Mouse (Mus musculus) hindbrain, embryonic 11.5 days (tissue): Measurements from ENCODE around the gene Ciz1. TPM values are rescaled to one million over a fixed set of nuclear protein-coding genes. Genes with fewer than 3 reads are reported as not detected.

Experiments
- ATAC-seq: fragments of 200-750 bp; cut with Nextera tagmentation; 2 replicates; pipeline ENCODE4 v1.8.0; 2017; ENCODE audit warnings: mild to moderate bottlenecking, moderate TSS enrichment, moderate library complexity; ENCODE audit not compliant: low FRiP score
- DNase-seq: peaks from one replicate; pipeline ENCODE4 v3.0.0-alpha.2; 2015; ENCODE audit warnings: low spot score
- H3K27ac ChIP-seq: fragments of 300-500 bp; sonication (generic); 2 replicates; pipeline ENCODE4 v1.5.1; 2014; ENCODE audit warnings: mild to moderate bottlenecking, low read depth, low read length
- H3K27me3 ChIP-seq: fragments of 300-500 bp; sonication (generic); 2 replicates; pipeline ENCODE4 v1.6.1; 2014; ENCODE audit warnings: mild to moderate bottlenecking, low read length, moderate library complexity, mixed read lengths; ENCODE audit not compliant: control insufficient read depth, insufficient read depth
- H3K36me3 ChIP-seq: fragments of 300-500 bp; sonication (generic); 2 replicates; pipeline ENCODE4 v1.6.1; 2014; ENCODE audit warnings: mild to moderate bottlenecking, low read length, moderate library complexity, mixed read lengths; ENCODE audit not compliant: control insufficient read depth, insufficient read depth
- H3K4me1 ChIP-seq: fragments of 300-500 bp; sonication (generic); replicated peaks from 2 replicates; pipeline ENCODE4 v1.6.1; 2014; ENCODE audit warnings: low read length, mixed read lengths; ENCODE audit not compliant: control insufficient read depth, insufficient read depth
- H3K4me2 ChIP-seq: fragments of 300-500 bp; sonication (generic); replicated peaks from 2 replicates; pipeline ENCODE4 v1.6.1; 2014; ENCODE audit warnings: mild to moderate bottlenecking, low read depth, low read length
- H3K4me3 ChIP-seq: fragments of 300-500 bp; sonication (generic); 2 replicates; pipeline ENCODE4 v1.5.1; 2014; ENCODE audit warnings: low read depth, low read length
- H3K9ac ChIP-seq: fragments of 300-500 bp; sonication (generic); 2 replicates; pipeline ENCODE4 v1.6.1; 2014; ENCODE audit warnings: low read depth, low read length
- H3K9me3 ChIP-seq: fragments of 300-500 bp; sonication (generic); 2 replicates; pipeline ENCODE4 v1.6.1; 2016; ENCODE audit warnings: low read length; ENCODE audit not compliant: control insufficient read depth
- WGBS: fragments of 180-500 bp; shearing (Covaris S2); extraction: QIAGEN DNeasy Blood & Tissue Kit; methylation state at CpG from one replicate; pipeline ENCODE4 v1.1.7; 2014; 5-methylcytosine and 5-hydroxymethylcytosine counted together
- polyA plus RNA-seq: library from polyadenylated mRNA; unstranded; fragments of >200 nt; fragmentation: Nextera tagmentation; extraction: Ambion mirVana; gene quantifications from 2 replicates; pipeline ENCODE4 v1.2.1, GENCODE M21; 2014

Gene Ciz1
- polyA plus RNA-seq, 1 experiment from 2014 or later = 49.0 TPM

- Histone ChIP-seq H3K4me1 (peaks cover 10% of the 10 kb centered on the region), H3K4me3 (no peak overlapping the region), H3K36me3 (no peaks in the 10 kb centered on the region), H3K27me3 (no peaks in the 10 kb centered on the region), H3K27ac (no peak overlapping the region), H3K9ac (no peak overlapping the region), H3K4me2 (no peak overlapping the region), H3K9me3 (no peaks in the 10 kb centered on the region)
- no peak for ATAC-seq
- no peak for DNase-seq
- 96% methylated on average over 1 of the region's 1 CpGs for WGBS
Measured at GRCm38 (mm10) chr2:32426141-32426540, 74.0 kb downstream of the Ciz1 start.

- 83% methylated on average over 5 of the region's 5 CpGs for WGBS
- no peak overlapping the region for H3K4me3 ChIP-seq
- no peak for DNase-seq
- H3K9ac ChIP-seq = no peak overlapping the region
- no peaks in the 10 kb centered on the region for H3K36me3 ChIP-seq
- ATAC-seq = no peak
- no peak overlapping the region for H3K4me2 ChIP-seq
- H3K27me3 ChIP-seq = no peaks in the 10 kb centered on the region
- peaks cover 10% of the 10 kb centered on the region for H3K4me1 ChIP-seq
- H3K9me3 ChIP-seq = no peaks in the 10 kb centered on the region
- no peak overlapping the region for H3K27ac ChIP-seq
Measured at GRCm38 (mm10) chr2:32427720-32428119, 75.6 kb downstream of the Ciz1 start.

GRCm38 (mm10) chr2:32428262-32428722 is 76.2 kb downstream of the Ciz1 start:
- Histone ChIP-seq H3K4me2 (no peak overlapping the region), H3K27me3 (no peaks in the 10 kb centered on the region), H3K27ac (no peak overlapping the region), H3K9me3 (no peaks in the 10 kb centered on the region), H3K36me3 (no peaks in the 10 kb centered on the region), H3K9ac (no peak overlapping the region), H3K4me3 (no peak overlapping the region), H3K4me1 (peaks cover 10% of the 10 kb centered on the region)
- ATAC-seq = no peak
- WGBS = 74% methylated on average over 8 of the region's 8 CpGs
- no peak for DNase-seq

- no peak for DNase-seq
- no peak overlapping the region for H3K4me3 ChIP-seq
- WGBS = 83% methylated on average over 4 of the region's 4 CpGs
Measured at GRCm38 (mm10) chr2:32429215-32429891, 77.2 kb downstream of the Ciz1 start.

More at GRCm38 (mm10) chr2:32429215-32429891, 77.2 kb downstream of the Ciz1 start:
- H3K4me1 ChIP-seq = peaks cover 4% of the 10 kb centered on the region; the same call in 1 of the 2 replicates
- H3K4me2 ChIP-seq = no peak overlapping the region
- H3K36me3 ChIP-seq = no peaks in the 10 kb centered on the region
- H3K27ac ChIP-seq = no peak overlapping the region
- H3K27me3 ChIP-seq = no peaks in the 10 kb centered on the region
- no peak overlapping the region for H3K9ac ChIP-seq
- H3K9me3 ChIP-seq = no peaks in the 10 kb centered on the region
- ATAC-seq = no peak

Other genes with a start within 250 kb of the Ciz1 start
- gene Prrc2b, start 201.2 kb upstream of the Ciz1 start, polyA plus RNA-seq = 57.6 and 69.0 TPM in 2 replicates
- 23.8 and 26.8 TPM in 2 replicates for gene Pomt1, start 115.7 kb upstream of the Ciz1 start, polyA plus RNA-seq
- 56.0 and 64.1 TPM in 2 replicates for gene Uck1, start 92.2 kb upstream of the Ciz1 start, polyA plus RNA-seq
- 14.6 and 17.7 TPM in 2 replicates for gene Golga2, start 64.9 kb upstream of the Ciz1 start, polyA plus RNA-seq
- gene Swi5, start 64.3 kb upstream of the Ciz1 start, polyA plus RNA-seq = 185 and 378 TPM in 2 replicates
- 17.4 and 22.6 TPM in 2 replicates for gene Dnm1, start 1.0 kb downstream of the Ciz1 start, polyA plus RNA-seq
- gene 1110008P14Rik, start 29.6 kb downstream of the Ciz1 start, polyA plus RNA-seq = 62.1 and 62.7 TPM in 2 replicates
- gene Lcn2, start 35.9 kb downstream of the Ciz1 start, polyA plus RNA-seq = 0.19 TPM in 1 of 2 replicates, not detected in the other
- 30.2 and 30.8 TPM in 2 replicates for gene Ptges2, start 43.6 kb downstream of the Ciz1 start, polyA plus RNA-seq
- 5.2 and 6.0 TPM in 2 replicates for gene Naif1, start 98.1 kb downstream of the Ciz1 start, polyA plus RNA-seq
- 19.5 and 28.4 TPM in 2 replicates for gene Slc25a25, start 99.1 kb downstream of the Ciz1 start, polyA plus RNA-seq
- gene Fam102a, start 183.0 kb downstream of the Ciz1 start, polyA plus RNA-seq = 9.0 and 9.2 TPM in 2 replicates
- gene Dpm2, start 218.5 kb downstream of the Ciz1 start, polyA plus RNA-seq = 115 and 125 TPM in 2 replicates
- gene Pip5kl1, start 222.5 kb downstream of the Ciz1 start, polyA plus RNA-seq = 2.1 and 2.6 TPM in 2 replicates
- gene 9430097D07Rik, start 223.4 kb downstream of the Ciz1 start, polyA plus RNA-seq = 0.37 and 0.42 TPM in 2 replicates
- 12.9 and 13.4 TPM in 2 replicates for gene St6galnac4, start 234.8 kb downstream of the Ciz1 start, polyA plus RNA-seq
- gene St6galnac6, start 247.4 kb downstream of the Ciz1 start, polyA plus RNA-seq = 3.2 and 5.0 TPM in 2 replicates